Mouse (Mus musculus): ENCODE measurements around the gene Echdc1. TPM values are rescaled to one million over a fixed set of nuclear protein-coding genes. Genes with fewer than 3 reads are reported as not detected.

Echdc1 gene
- 12.8 TPM for polyA plus RNA-seq (2017; shearing (Covaris generic))

DNA sequence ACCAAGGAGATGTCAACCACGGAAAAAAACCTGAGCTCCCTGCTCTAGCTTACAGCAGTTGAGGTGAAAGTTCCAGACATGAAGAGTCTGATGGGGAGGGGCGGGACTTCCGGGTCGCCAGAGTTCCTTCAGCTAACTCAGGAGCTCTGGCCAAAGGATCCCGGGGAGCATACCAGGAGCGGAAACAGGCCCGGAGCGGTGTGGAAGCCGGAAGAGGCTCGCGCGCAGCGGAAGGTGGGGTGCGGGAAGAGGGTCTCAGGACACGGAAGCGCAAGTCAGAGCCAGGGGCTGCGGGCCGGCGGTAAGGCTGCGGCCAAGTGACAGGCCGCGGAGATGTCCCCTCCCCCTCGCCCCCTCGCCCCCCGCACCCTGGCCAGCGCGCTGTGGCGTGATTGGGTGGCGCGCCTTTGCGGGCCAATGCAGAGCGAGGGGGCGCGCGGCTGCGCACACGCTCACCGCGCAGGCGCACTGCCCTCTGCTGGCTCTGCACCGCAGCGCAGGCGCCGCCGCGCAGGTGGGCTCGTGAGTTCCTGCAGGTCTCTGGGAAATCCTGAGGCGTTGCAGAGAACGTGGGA lies at the start of gene Echdc1:
Echdc1 (plus strand) TSS at position 103 of the 575 bp plus-strand sequence.

DNA sequence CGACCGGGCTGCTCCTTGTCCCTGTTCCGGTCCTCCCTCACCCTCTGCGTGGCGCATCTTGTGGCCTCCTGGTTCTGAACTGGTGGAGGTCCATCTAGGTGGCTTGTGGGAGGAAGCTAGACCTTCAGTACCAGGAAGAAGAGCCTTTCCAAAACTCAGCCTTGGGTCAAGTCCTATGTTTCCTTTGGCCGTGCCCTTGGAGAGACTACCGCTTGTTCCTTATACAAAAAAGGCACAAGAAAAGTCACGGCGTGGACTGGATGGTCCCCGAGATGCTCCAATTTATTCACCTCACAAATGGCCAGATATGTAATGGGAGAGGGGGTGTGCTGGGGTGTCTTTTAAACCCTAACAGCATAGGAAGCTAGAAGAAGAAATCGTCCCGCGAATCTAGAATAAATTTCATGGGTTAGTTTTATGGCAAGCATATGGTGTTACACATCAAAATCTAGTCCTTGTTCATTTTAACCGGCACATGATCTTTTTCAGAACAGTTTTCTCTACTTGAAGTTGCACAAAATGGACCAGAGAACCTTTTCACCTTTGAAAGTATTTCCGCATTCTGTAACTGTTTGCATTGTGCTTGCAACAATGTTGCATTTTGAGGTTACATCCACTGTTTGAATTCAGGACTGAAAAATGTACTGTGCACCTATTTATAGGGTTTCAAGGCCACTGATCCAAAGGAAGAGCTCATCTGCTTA lies 49.4 kb downstream of the Echdc1 start, which contains the start of gene Rnf146:
Rnf146 (minus strand) TSS at position 246 of the 704 bp plus-strand sequence.

Other genes starting within 250 kb of the Echdc1 start
- gene Soga3, start 169.3 kb upstream of the Echdc1 start, polyA plus RNA-seq (2017; shearing (Covaris generic)), result not detected
- not detected for gene Gm49353, start 114.2 kb upstream of the Echdc1 start, polyA plus RNA-seq (2017; shearing (Covaris generic))
- 0.16 TPM for gene 9330159F19Rik, start 101.6 kb upstream of the Echdc1 start, polyA plus RNA-seq (2017; shearing (Covaris generic))
- 83.0 TPM for gene Rnf146, start 49.3 kb downstream of the Echdc1 start, polyA plus RNA-seq (2017; shearing (Covaris generic))
- gene Rspo3, start 222.7 kb downstream of the Echdc1 start, polyA plus RNA-seq (2017; shearing (Covaris generic)), result not detected